Mouse (Mus musculus) frontal cortex, postnatal 14 days (tissue): Measurements from ENCODE around the gene Kctd21.
A peak's percentile ranks its signal among the peaks of the same experiment; 100 is the strongest.

Source experiments
- DNase-seq, 2 experiments: peaks; one replicate each; pipeline ENCODE4 v3.0.0; 2022; ENCODE audit warnings: low spot score in 2 of 2

Kctd21 gene

DNA sequence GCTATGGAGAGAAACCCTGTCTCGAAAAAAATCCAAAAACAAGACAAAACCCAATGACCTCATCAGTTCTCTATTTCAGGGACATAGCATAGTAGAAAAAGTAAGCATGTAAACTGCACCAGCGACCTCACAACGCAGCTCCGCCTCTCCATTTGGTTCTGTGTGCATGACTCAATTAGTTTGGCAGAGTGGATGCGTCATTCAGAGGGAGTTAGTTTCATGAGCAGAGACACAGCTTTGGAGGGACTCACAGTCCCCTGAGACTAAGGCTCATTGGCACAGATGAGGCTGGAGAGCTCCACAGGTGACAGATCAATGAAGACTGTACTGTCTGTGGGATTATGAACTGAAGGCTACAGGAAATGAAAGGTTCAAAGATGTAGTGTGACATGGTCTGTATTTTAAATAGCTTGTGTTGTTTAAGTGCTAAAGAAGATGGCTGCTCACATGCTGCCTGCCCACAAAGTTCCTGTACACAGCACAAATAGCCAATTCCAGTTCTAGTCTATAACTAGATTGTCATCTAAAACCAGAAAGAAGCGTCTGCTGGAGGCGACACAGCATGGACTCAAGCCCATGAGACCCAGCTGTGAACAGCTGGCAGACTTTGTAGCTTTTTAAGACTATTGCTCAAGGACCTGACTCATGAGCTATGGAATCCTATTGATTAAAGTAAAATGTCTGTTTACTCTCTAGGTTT is 54.1 kb downstream of the Kctd21 start:
- DNase-seq = no peak

DNA sequence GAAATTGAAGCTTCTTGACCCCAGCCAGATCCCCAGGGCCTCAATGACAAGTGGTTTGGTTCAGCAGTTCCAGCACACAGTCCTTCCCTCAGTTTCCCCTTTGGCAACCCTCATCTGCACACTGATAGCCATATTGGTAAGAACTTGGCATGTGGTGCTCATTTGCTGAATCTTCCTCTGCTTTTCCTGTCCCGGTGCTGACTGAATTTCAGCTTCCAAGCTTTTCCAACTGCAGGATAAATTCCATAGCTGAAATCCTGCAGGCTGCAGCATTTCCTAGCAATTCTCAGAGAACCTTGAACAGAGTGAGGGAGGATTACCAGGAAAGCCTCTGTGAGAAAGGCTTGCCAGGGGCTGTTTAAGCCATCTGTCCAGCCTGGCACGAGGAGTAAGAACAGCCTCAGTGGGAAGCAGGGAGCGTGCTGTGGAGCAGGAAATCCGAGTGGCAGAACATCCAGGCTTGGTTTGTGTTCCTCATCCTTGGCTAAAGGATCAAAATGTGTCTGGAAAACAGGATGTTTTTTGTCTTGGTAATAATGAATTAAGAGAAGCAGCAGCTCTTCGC is 54.8 kb downstream of the Kctd21 start:
- DNase-seq = peak; percentile 58 to 70

DNA sequence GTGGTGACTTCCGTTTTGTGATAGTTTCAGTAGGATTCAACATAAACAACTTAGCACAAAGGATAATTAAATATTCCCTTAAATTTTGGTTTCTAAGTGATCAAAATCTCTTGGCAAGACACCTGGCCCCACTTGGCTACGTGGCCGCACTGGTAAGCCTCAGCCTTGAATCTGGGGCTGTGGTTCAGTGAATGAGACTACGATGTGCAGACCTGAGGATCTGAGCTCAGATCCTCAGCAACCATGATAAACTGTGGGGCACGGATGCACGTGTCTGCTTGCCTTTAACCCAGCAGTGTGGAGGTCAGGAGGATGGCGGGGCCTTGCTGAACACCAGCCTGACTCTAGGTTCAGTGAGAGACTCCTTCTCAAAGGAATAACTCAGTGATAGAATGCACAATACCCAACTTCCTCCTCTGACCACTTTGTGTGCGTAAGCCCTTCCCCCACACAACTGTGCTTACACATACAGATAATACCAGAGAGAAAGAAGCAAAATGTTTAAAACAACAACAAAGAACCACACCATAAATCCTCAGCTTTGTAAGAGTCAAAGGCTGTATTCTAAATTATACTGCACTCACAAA is 55.5 kb downstream of the Kctd21 start:
- DNase-seq = no peak

DNA sequence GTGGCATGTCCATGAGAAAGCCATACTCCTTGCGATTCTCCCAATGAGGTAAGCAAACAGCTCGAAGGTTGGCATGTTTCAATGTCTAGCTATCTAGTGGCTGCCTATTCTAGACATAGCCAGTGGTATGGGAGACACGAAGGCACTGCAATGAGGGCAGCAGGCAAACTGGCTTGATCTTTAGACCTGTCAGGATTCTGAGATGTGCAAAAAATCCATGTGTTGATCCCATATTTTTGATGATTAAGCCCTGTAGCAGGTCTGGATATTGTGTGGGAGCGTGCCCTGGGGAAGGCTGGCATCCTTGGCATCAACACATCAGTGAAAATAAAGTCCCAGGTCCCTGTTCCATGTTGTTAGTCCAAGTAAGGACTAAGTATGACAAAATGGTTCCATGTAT is 56.4 kb downstream of the Kctd21 start:
- DNase-seq = no peak

DNA sequence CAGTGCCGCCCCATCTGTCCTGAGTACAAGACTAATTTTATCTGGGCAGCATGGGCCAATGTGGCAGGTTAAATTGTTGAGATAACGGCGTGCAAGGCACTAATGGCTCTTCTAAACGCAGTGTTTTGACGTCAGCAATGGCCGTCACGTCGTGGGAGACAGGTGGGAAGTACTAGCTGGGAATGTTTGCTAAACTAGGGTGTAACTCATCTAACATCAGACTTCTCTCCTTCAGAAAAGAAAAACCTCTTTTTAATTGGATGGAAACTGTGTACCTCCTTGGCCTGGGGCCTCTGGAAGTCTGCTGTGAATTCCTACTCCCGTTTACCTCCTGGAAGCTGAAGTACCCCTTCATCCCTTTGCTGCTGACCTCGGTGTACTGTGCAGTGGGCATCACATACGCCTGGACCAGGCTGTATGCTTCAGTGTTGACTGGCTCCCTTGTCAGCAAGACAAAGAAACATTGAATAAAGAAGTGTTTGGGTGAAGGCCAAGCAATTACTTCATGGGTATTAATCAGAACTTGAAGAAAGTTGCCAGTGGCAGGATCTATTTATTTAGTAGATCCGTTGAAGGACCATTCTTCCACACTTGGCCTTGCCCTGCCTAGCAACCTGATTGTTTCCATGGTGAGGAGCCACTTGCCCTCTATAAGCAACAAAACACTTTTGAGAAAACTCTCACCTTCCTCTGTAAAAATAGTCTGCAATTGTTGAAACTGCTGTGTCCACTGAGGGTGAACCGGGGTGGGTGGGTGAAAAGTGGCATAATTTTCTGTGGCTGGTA is 59.4 kb downstream of the Kctd21 start:
- peak in 1 of 2 experiments; percentile 2 for DNase-seq

DNA sequence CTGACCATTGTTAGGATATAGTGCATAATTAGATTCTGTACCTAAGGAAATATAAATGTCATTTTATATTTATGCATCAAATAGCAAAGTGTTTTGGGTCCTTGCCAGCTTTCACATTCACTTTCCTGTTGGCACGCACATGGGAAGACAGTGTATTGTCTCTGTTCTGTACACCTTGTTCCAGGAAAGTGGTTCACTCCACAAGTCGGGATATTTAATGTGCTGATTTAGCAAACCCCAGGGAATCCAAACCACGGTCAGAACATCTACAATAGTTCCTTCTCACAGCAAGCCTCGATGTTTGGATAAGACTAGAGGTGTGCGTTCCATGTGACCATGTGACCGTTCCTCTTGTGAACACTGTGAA is 59.9 kb downstream of the Kctd21 start:
- peak in 1 of 2 experiments; percentile 0 for DNase-seq

DNA sequence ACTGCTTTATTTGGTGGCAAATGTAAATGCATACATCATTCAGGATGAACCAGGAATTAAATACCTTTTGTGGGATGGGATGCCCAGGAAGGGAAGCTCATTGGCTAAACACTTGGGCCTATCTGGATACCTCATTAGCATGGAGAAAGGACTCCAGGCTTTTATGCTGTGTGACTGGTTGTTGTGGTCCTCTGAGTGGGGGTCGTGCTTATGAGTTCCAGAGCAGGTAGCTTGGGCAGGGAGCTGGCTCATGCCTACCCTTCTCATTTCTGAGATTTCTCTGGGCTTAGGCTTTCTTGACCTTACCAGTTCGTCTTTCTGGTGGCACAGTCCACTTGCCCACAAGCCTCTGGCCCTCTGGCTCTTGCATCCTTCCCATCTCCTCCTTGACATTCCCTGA is 62.2 kb downstream of the Kctd21 start:
- DNase-seq = no peak

DNA sequence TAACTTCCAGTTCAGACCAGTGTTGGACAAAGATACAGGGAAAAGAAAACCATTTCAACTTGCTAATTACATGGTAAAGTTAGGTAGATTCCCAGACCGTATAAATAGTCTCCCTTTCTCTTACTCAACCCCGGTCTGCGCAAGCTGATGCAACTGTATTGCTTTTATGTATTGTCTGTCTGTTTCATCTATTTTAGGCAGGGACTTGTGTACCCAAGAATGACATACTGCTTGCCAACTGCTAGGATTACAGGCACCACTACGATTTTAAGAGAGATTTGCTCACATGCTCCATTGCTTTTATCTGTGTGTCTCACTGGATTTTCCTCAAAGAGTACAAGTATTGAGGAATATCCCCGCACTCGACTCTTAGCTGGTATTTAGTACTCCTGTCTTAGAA is 66.8 kb downstream of the Kctd21 start:
- no peak for DNase-seq
